Mouse (Mus musculus) spleen, adult 2 months (tissue): ENCODE measurements at regions not wholly inside any gene's neighbourhood (a gene's known extent, or its start where the extent isn't known, plus 50 kb on each side); places are given as distances from the start of the nearest gene placed in this dataset.

ENCODE experiments used
- DNase-seq, 2 experiments: peaks; one replicate each; pipeline versions ENCODE4 v3.0.0 to v3.0.0-alpha.2; 2012 to 2021; ENCODE audit warnings: low spot score in 2 of 2, low read depth in 1 of 2
- H3K27ac ChIP-seq: fragments of 200-500 bp; 2 replicates; pipeline ENCODE4 v1.5.1; 2012; ENCODE audit warnings: low read length, inconsistent platforms; ENCODE audit not compliant: insufficient read depth
- H3K27me3 ChIP-seq: fragments of 200-500 bp; 2 replicates; pipeline ENCODE4 v1.6.1; 2012; ENCODE audit warnings: mild to moderate bottlenecking, moderate library complexity, low read length, inconsistent platforms; ENCODE audit not compliant: control insufficient read depth, insufficient read depth
- H3K36me3 ChIP-seq: fragments of 200-500 bp; 2 replicates; pipeline ENCODE4 v1.6.1; 2012; ENCODE audit warnings: mild to moderate bottlenecking, low read length, inconsistent platforms; ENCODE audit not compliant: control insufficient read depth, insufficient read depth
- H3K4me1 ChIP-seq: fragments of 200-500 bp; 2 replicates; pipeline ENCODE4 v1.6.1; 2011; ENCODE audit warnings: inconsistent platforms; ENCODE audit not compliant: control insufficient read depth, insufficient read depth, insufficient read length
- H3K4me3 ChIP-seq: fragments of 200-500 bp; 2 replicates; pipeline ENCODE4 v1.5.1; 2011; ENCODE audit warnings: mild to moderate bottlenecking, inconsistent platforms; ENCODE audit not compliant: insufficient read depth, insufficient read length; ENCODE audit errors: extremely low read depth
- CTCF ChIP-seq: fragments of 200-500 bp; IDR thresholded peaks from 2 replicates; pipeline ENCODE4 v1.5.1; 2011; ENCODE audit warnings: mild to moderate bottlenecking, inconsistent platforms; ENCODE audit not compliant: insufficient read depth, insufficient read length, insufficient replicate concordance; ENCODE audit errors: extremely low read depth
- POLR2A ChIP-seq: fragments of 200-500 bp; IDR thresholded peaks from 2 replicates; pipeline ENCODE4 v1.6.1; 2011; ENCODE audit warnings: low read depth, low read length, inconsistent platforms
- WGBS: fragments of 180-500 bp; shearing (Covaris S2); methylation state at CpG from one replicate; pipeline ENCODE4 v1.1.7; 2018; 5-methylcytosine and 5-hydroxymethylcytosine counted together

DNA sequence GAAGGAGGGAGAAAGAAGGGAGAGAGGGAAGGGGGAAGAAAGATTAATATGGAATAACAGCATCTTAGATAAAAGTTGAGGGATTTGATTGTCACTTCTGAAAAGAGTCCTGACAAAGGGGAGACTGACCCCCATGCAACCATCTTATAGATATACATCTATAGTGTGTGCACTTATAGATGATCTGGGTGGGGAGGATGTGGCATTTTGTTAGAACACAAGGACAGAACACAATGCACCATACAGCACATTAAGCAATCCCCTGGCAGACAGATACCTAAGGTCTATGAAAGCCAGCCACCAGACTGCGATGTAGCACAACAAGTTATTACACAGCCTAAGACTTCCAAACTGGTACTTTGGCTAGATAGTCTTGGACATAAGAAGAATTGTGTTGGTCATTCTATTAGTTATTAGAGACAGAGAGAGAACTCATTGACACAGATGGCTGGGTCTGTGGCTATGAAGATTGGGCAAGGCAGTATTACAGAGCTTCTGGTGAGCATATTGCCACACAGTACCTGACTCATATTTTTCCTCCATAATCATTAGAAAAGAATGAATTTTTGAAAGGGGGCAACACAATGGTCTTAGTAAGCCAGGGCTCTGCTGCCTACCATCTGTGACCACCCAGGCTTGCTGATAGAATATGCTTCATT lies 126.3 kb upstream of the Itgb1 start:
- TF ChIP-seq CTCF (no peak), POLR2A (no peak)
- Histone ChIP-seq H3K4me1 (no peaks in the 10 kb centered on the region; the same call in 1 of the 2 replicates), H3K27ac (no peak overlapping the region), H3K27me3 (no peaks in the 10 kb centered on the region), H3K36me3 (no peaks in the 10 kb centered on the region), H3K4me3 (no peak overlapping the region)
- DNase-seq = no peak
- 91% methylated on average over 1 of the region's 1 CpGs for WGBS

DNA sequence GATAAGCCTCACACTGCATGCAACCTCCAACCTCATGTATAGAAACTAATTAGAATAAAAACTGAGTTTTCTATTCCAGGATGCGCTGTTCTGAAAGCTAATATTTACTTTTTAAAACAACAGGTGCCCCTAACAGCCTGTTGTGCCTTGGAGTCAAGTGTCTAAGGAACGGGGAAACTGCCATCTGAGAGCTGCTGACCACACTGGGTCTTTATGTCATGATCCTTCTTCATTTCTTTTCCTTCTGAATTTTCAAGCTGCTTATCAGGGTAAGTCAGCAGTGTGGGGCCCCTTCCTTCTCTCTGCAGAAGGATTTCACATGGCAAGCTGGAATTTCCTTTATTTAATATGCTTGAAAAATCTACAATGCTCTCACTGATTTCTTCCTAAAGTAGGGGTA lies 125.0 kb upstream of the Itgb1 start:
- 52% methylated on average over 2 of the region's 2 CpGs for WGBS
- no peaks in the 10 kb centered on the region for H3K36me3 ChIP-seq
- TF ChIP-seq CTCF (no peak), POLR2A (no peak)

GRCm38 (mm10) chr8:128561016-128561415 lies 124.4 kb upstream of the Itgb1 start:
- H3K36me3 ChIP-seq = no peaks in the 10 kb centered on the region
- no peak for DNase-seq
- H3K4me1 ChIP-seq = no peaks in the 10 kb centered on the region; the same call in 1 of the 2 replicates
- no peaks in the 10 kb centered on the region for H3K27me3 ChIP-seq
- no peak overlapping the region for H3K4me3 ChIP-seq
- WGBS = 81% methylated on average over 1 of the region's 1 CpGs
- no peak overlapping the region for H3K27ac ChIP-seq
- TF ChIP-seq CTCF (no peak), POLR2A (no peak)

More for the DNA sequence above, 125.0 kb upstream of the Itgb1 start:
- no peak overlapping the region for H3K27ac ChIP-seq
- no peak overlapping the region for H3K4me3 ChIP-seq
- no peaks in the 10 kb centered on the region for H3K27me3 ChIP-seq
- DNase-seq = no peak
- no peaks in the 10 kb centered on the region; the same call in 1 of the 2 replicates for H3K4me1 ChIP-seq

- H3K4me3 ChIP-seq = no peak overlapping the region
- no peak overlapping the region for H3K27ac ChIP-seq
- 47% methylated on average over 3 of the region's 3 CpGs for WGBS
- no peaks in the 10 kb centered on the region; the same call in 1 of the 2 replicates for H3K4me1 ChIP-seq
- TF ChIP-seq POLR2A (no peak), CTCF (no peak)
- H3K27me3 ChIP-seq = no peaks in the 10 kb centered on the region
- DNase-seq = no peak
- H3K36me3 ChIP-seq = no peaks in the 10 kb centered on the region
These were observed 122.8 kb upstream of the Itgb1 start for GRCm38 (mm10) chr8:128562625-128563024.

DNA sequence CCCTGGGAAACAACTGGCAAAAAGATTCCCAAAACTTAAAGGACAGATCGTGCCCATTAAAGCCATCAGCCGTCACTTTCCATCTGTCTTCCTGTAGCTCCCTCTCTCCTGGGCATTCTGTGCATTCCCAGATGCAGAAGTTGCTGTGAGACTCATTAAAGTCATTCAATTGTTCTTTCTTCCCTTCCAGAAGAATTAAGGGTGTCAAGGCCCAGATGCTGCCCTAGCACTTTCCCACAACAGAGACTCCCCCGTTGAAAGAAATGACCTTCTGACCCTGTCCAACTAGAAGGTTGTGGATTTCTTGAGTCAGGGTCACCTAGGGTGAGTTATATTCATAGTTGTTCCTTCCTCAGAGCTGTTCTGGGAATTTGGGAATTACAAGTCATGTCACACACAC lies 121.7 kb upstream of the Itgb1 start:
- no peaks in the 10 kb centered on the region for H3K27me3 ChIP-seq
- no peak overlapping the region for H3K4me3 ChIP-seq
- DNase-seq = no peak
- TF ChIP-seq CTCF (no peak), POLR2A (no peak)
- no peaks in the 10 kb centered on the region; the same call in 1 of the 2 replicates for H3K4me1 ChIP-seq
- 76% methylated on average over 3 of the region's 3 CpGs for WGBS
- no peaks in the 10 kb centered on the region for H3K36me3 ChIP-seq
- no peak overlapping the region for H3K27ac ChIP-seq

- Histone ChIP-seq H3K4me1 (no peaks in the 10 kb centered on the region), H3K4me3 (no peak overlapping the region), H3K36me3 (no peaks in the 10 kb centered on the region), H3K27ac (no peak overlapping the region), H3K27me3 (no peaks in the 10 kb centered on the region)
- DNase-seq = no peak
- no peak for TF ChIP-seq CTCF
- TF ChIP-seq POLR2A = no peak
These were observed 113.2 kb upstream of the Itgb1 start for GRCm38 (mm10) chr8:128572291-128572690.

GRCm38 (mm10) chr8:128594114-128594513 lies 91.3 kb upstream of the Itgb1 start:
- peaks cover 11% of the 10 kb centered on the region; the same call in 1 of the 2 replicates for H3K4me1 ChIP-seq
- no peak overlapping the region for H3K4me3 ChIP-seq
- no peaks in the 10 kb centered on the region for H3K36me3 ChIP-seq
- TF ChIP-seq CTCF = no peak
- H3K27me3 ChIP-seq = no peaks in the 10 kb centered on the region
- WGBS = 16% methylated on average over 2 of the region's 2 CpGs
- DNase-seq = no peak
- H3K27ac ChIP-seq = no peak overlapping the region
